Mouse (Mus musculus): ENCODE measurements around the gene Srf. TPM values are rescaled to one million over a fixed set of nuclear protein-coding genes. Genes with fewer than 3 reads are reported as not detected.
A peak's percentile ranks its signal among the peaks of the same experiment; 100 is the strongest.
"Not testable (repeated sequence)": the region's sequence is repeated elsewhere in the genome, so short reads cannot be mapped to it uniquely, and the experiment has no call there.

The Srf gene
- polyA plus RNA-seq, 1 experiment from 2014 or later = 6.6 TPM

DNA sequence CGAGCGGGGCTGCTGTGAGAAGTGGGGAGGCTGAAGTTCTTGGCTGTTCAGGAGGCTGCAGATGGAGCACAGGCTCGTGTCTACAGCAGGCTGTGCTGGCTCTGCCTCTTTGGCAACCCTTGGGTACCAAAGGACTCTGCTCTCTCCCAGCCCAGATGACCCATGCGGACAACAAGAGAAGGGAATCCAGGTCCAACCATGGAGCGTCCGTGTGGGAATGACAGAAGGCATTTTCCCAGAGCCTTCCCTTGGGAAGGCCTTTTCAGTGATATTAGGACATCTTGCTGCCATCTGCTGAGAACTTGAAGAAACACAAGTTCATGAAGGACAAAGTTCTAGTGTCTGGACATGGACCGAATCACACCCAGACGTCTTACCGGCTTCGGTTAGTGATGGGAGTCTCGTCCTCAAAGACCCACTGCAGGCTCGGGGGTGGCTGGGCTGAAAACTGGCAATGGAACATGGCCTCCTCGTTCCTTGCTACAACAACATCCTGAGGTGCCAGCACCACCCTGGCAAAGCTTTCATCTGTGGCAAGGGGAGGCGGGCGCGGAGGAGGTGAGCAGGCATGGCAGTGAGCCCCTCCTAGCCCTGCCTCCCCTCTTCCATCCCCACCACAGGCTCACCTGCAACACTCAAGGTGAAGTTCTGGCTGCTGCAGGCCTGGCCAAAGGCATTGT is 33.8 kb upstream of the Srf start:
- WGBS = 93% methylated on average over 16 of the region's 16 CpGs
- H3K9ac ChIP-seq (replicated peaks) = no peak overlapping the region

DNA sequence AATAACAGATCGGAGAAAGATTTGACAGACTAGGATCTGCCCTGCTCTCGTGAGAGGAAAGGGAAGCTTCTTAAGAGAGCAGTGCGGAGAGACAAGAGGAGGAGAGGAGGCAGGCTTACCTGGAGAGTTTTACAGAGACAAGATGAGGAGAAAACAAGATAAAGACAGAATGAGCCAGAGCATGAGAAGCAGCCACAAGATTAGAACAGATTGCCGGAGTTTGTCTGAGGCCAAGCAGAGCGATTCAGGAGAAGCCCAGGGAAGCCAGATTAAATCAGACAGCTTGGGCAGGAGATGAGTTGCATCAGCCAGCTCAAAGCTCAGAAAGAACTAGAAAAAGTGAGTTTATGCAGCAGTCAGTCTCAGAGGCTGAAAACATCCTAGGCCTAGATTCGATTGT is 32.9 kb upstream of the Srf start:
- H3K27ac ChIP-seq (replicated peaks) = no peak overlapping the region
- no peaks in the 10 kb centered on the region for H3K9me3 ChIP-seq
- no peak overlapping the region for H3K9ac ChIP-seq (replicated peaks)
- ATAC-seq (ENCODE audit: low FRiP score, low read depth) = no peak
- 94% methylated on average over 6 of the region's 6 CpGs for WGBS
- H3K36me3 ChIP-seq = peaks cover 52% of the 10 kb centered on the region
- no peaks in the 10 kb centered on the region for H3K27me3 ChIP-seq
- no peak overlapping the region for H3K4me3 ChIP-seq
- no peak overlapping the region for H3K4me2 ChIP-seq (replicated peaks)
- no peaks in the 10 kb centered on the region for H3K4me1 ChIP-seq

More for the DNA sequence above, 33.8 kb upstream of the Srf start:
- Histone ChIP-seq H3K4me2 (replicated peaks) (no peak overlapping the region), H3K9me3 (no peaks in the 10 kb centered on the region), H3K27me3 (no peaks in the 10 kb centered on the region), H3K27ac (replicated peaks) (no peak overlapping the region), H3K36me3 (peaks cover 48% of the 10 kb centered on the region), H3K4me1 (peaks cover 4% of the 10 kb centered on the region), H3K4me3 (no peak overlapping the region)
- no peak for ATAC-seq (ENCODE audit: low FRiP score, low read depth)

DNA sequence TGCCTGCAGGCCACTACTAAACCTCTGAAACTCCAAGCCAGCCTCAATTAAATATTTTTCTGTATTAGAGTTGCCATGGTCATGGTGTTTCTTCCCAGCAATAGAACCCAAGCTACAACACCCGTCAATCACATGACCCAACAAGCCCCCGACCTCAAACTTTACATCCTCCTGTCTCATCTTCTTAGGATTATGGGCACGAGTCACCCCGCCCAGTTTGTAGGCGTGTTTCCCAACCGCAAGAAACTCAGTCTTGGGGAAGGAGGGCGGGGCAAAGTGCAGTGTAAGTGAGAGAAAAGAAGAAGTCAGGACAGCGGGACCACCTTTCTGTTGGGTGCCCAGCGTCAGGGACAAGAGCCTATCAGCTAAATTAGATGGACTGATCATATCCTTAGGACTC is 32.2 kb upstream of the Srf start:
- 86% methylated on average over 9 of the region's 9 CpGs for WGBS
- Histone ChIP-seq H3K4me1 (no peaks in the 10 kb centered on the region), H3K27ac (replicated peaks) (no peak overlapping the region), H3K9ac (replicated peaks) (no peak overlapping the region), H3K4me3 (no peak overlapping the region), H3K4me2 (replicated peaks) (no peak overlapping the region), H3K27me3 (no peaks in the 10 kb centered on the region), H3K9me3 (no peaks in the 10 kb centered on the region), H3K36me3 (peaks cover 52% of the 10 kb centered on the region)
- ATAC-seq (ENCODE audit: low FRiP score, low read depth) = no peak

DNA sequence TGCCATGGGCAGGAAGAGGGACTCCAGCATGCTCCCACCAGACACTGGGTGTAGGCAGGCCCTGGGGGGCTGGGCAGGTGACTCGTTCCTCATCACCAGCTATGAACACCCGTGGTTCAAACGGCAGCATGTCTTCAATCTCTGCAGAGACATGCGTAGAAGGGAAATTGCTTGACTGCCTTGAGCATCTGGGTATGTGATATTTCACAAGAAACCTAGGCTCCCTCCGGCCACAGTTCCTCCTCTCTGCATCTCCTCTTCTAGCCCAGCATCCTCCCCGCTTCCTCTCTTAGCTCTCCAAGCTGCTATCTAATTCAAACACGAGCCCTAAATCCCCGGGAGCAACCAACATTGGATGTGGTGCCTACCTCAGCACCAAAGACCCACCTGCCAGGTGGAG is 30.4 kb upstream of the Srf start:
- Histone ChIP-seq H3K36me3 (peaks cover 66% of the 10 kb centered on the region), H3K4me3 (no peak overlapping the region), H3K4me1 (no peaks in the 10 kb centered on the region), H3K4me2 (replicated peaks) (no peak overlapping the region), H3K9me3 (no peaks in the 10 kb centered on the region), H3K9ac (replicated peaks) (no peak overlapping the region), H3K27me3 (no peaks in the 10 kb centered on the region), H3K27ac (replicated peaks) (no peak overlapping the region)
- no peak for ATAC-seq (ENCODE audit: low FRiP score, low read depth)
- WGBS = 93% methylated on average over 8 of the region's 8 CpGs

DNA sequence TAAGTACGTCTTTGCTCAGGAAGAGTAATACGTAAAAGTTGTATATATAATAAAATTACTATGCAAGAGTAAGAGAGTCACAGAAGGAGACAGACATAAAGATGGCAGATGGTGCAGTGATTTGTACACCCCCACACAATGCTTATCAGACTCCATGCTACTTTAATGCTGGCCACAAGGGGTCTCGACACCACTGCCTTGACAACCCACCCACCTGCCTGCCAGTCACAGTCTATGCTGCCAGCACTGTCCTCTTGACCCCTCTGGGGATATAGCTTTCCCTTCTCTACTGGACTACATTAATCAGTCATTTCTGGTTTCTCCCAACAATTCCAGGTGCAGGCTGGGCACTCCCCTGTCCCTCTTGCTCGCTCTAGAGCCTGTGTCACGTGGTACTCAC is 22.7 kb upstream of the Srf start:
- Histone ChIP-seq H3K4me3 (no peak overlapping the region), H3K9me3 (0 out of 2 replicates have a peak, but pooled peaks cover 3% of the 10 kb centered on the region), H3K4me1 (no peaks in the 10 kb centered on the region), H3K27me3 (no peaks in the 10 kb centered on the region), H3K4me2 (replicated peaks) (no peak overlapping the region), H3K9ac (replicated peaks) (no peak overlapping the region), H3K36me3 (peaks cover 80% of the 10 kb centered on the region), H3K27ac (replicated peaks) (no peak overlapping the region)
- WGBS = 85% methylated on average over 5 of the region's 5 CpGs
- ATAC-seq (ENCODE audit: low FRiP score, low read depth) = no peak

DNA sequence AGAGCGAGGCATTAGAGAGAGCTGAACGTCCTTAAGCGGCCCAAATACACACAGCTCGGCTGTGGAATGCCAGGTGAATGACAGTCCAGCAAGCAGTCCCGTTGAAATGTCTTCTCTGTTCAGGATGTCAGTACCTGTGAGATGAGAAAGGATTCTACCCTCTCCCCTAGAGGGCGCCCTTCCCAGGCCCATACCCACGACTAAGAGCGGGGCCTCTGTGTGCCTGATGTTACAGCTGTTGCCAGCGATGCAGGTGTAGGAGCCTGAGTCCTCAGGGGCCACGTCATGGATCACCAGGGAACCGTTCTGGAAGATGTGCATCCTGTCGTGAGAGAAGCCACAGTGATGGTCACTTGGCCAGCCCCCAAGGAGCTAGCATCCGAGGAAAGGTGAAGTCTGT is 20.1 kb upstream of the Srf start:
- Histone ChIP-seq H3K9ac (replicated peaks) (no peak overlapping the region), H3K27ac (replicated peaks) (no peak overlapping the region), H3K4me2 (replicated peaks) (no peak overlapping the region), H3K9me3 (0 out of 2 replicates have a peak, but pooled peaks cover 3% of the 10 kb centered on the region), H3K4me3 (no peak overlapping the region), H3K36me3 (peaks cover 86% of the 10 kb centered on the region), H3K27me3 (no peaks in the 10 kb centered on the region), H3K4me1 (no peaks in the 10 kb centered on the region)
- 91% methylated on average over 13 of the region's 13 CpGs for WGBS
- no peak for ATAC-seq (ENCODE audit: low FRiP score, low read depth)

DNA sequence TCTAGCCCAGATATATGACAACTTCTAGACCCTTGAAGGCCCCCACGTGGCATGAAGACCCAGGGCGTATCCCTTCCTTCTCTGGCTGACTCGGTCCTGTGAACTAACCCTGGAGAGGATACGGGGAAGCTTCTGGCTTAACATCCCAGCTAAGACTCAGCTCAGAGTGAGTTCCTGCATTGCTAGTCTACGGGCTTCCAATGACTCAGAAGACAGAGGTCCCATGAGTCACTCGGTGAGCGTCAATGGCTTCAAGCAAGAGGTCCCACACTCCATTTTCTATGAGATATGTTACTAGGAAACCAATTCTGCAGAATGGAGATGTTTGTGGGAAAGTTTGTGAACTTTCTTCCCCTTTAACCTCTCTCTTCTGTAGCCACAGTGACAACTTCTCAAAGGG is 18.6 kb upstream of the Srf start:
- no peak for ATAC-seq (ENCODE audit: low FRiP score, low read depth)
- Histone ChIP-seq H3K4me1 (no peaks in the 10 kb centered on the region), H3K9ac (replicated peaks) (no peak overlapping the region), H3K36me3 (peaks cover 87% of the 10 kb centered on the region), H3K9me3 (no peaks in the 10 kb centered on the region), H3K4me3 (no peak overlapping the region), H3K27ac (replicated peaks) (no peak overlapping the region), H3K27me3 (no peaks in the 10 kb centered on the region), H3K4me2 (replicated peaks) (no peak overlapping the region)
- WGBS = 93% methylated on average over 7 of the region's 7 CpGs

DNA sequence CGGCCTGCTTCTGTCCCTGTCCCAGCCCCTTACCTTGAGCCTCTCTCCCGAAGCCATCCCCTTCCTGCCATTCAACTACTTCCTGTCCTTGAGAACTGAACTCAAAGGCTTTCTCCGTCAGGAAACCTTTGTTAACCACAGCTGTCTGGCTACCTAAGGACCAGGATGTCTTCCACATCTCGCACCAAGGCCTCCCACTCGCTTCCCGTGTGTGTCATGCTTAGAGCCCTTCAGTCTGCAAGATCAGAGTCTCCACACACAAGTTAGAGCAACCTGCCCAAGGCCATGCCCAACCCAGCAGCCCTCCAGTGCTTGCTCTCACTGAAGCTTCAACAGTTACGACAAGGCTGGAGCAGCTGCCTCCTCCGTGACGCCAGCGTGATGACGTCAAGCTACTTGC is 15.0 kb upstream of the Srf start:
- Histone ChIP-seq H3K27me3 (no peaks in the 10 kb centered on the region), H3K4me3 (no peak overlapping the region), H3K4me1 (no peaks in the 10 kb centered on the region), H3K4me2 (replicated peaks) (no peak overlapping the region), H3K27ac (replicated peaks) (no peak overlapping the region), H3K9ac (replicated peaks) (no peak overlapping the region), H3K9me3 (no peaks in the 10 kb centered on the region), H3K36me3 (peaks cover 89% of the 10 kb centered on the region)
- ATAC-seq (ENCODE audit: low FRiP score, low read depth) = no peak
- 88% methylated on average over 11 of the region's 11 CpGs for WGBS

DNA sequence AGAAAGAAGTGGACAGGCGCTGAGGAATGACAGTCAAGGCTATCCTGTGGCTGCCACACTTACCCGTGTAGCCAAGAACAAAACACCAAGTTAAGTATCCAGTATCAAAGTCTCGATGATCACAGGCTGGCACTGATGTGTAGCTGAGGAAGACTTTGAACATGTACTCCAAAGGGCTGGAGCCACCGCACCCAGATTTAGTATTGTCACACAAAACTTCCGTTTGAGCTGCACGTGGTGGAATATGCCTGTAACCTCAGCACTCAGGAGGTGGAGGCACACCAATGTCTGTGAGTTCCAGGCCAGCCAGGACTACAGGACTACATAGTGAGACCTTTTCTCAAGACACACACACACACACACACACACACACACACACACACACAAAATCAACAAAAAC is 3.2 kb upstream of the Srf start:
- Histone ChIP-seq H3K9me3 (no peaks in the 10 kb centered on the region), H3K9ac (replicated peaks) (no peak overlapping the region), H3K36me3 (peaks cover 7% of the 10 kb centered on the region), H3K4me2 (replicated peaks) (no peak overlapping the region), H3K4me1 (peaks cover 14% of the 10 kb centered on the region), H3K27ac (replicated peaks) (no peak overlapping the region), H3K27me3 (no peaks in the 10 kb centered on the region), H3K4me3 (no peak overlapping the region)
- 97% methylated on average over 6 of the region's 6 CpGs for WGBS
- ATAC-seq (ENCODE audit: low FRiP score, low read depth) = no peak

DNA sequence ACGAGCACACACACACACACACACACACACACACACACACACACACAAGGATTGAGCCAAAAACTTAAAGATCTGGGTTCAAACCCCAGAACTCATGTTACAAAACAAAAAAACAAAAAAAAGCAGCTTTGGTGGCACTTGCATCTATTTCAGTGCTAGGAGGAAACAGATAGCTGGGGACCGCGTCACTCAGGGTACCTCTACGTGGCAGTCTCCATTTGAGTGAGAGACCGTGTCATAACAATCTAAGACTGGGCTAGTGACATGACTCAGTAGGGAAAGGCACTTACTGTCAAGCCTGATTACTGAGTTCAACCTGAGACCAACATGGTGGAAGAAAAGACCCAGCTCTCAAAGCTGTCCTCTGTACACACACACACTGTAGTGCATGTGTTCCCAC is 2.2 kb upstream of the Srf start:
- Histone ChIP-seq H3K9ac (replicated peaks) (no peak overlapping the region), H3K4me1 (peaks cover 24% of the 10 kb centered on the region), H3K27me3 (no peaks in the 10 kb centered on the region), H3K36me3 (no peaks in the 10 kb centered on the region), H3K9me3 (no peaks in the 10 kb centered on the region), H3K27ac (replicated peaks) (no peak overlapping the region), H3K4me3 (no peak overlapping the region), H3K4me2 (replicated peaks) (no peak overlapping the region)
- ATAC-seq (ENCODE audit: low FRiP score, low read depth) = no peak
- WGBS = 85% methylated on average over 5 of the region's 5 CpGs

DNA sequence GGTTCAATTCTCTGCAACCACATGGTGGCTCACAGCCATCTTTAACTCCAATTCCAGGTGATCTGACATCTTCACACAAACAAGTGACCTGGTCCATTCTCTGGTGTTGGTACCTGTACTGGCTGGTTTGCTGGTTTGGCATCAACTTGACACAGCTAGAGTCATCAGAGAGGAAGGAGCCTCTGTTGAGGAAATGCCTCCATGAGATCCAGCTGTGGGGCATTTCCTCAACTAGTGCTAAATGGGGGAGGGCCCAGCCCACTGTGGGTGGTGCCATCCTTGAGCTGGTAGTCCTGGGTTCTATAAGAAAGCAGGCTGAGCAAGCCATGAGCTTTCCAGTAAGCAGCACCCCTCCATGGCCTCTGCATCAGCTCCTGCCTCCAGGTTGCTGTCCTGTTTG is 1.3 kb upstream of the Srf start:
- Histone ChIP-seq H3K27ac (replicated peaks) (0 out of 2 replicates have a peak overlapping the region, but pooled peaks have one; percentile 81), H3K4me1 (peaks cover 31% of the 10 kb centered on the region)
- not testable (repeated sequence) for H3K4me3 ChIP-seq; H3K27me3 ChIP-seq; H3K9me3 ChIP-seq; ATAC-seq (ENCODE audit: low FRiP score, low read depth); H3K4me2 ChIP-seq (replicated peaks); H3K36me3 ChIP-seq; H3K9ac ChIP-seq (replicated peaks)

DNA sequence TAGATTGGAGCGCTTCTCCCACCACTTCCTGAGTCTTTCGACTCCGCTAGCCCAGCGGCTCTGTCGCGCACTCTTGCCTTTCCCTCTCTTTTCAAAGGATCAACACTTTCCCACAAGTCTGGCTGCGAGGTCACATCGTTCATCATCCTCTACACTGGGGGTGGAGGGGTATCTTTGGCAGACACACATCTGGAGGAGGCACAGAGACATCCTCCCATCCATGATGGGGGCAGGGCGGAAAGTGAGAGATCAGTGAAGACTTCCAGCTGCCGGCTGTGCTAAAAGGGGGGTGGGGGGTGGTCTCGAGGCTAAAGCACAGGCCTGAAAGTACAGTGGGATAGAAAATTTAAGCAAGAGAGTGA is 590 bp upstream of the Srf start:
- 1% methylated on average over 11 of the region's 11 CpGs for WGBS
- Histone ChIP-seq H3K9me3 (no peaks in the 10 kb centered on the region), H3K4me2 (replicated peaks) (peak overlapping the region; percentile 91), H3K27me3 (no peaks in the 10 kb centered on the region), H3K27ac (replicated peaks) (peak overlapping the region; percentile 81), H3K36me3 (peaks cover 3% of the 10 kb centered on the region), H3K9ac (replicated peaks) (peak overlapping the region; percentile 76), H3K4me1 (peaks cover 34% of the 10 kb centered on the region), H3K4me3 (peak overlapping the region; percentile 99)
- ATAC-seq (ENCODE audit: low FRiP score, low read depth) = peak; percentile 17; the same call in 1 of the 2 replicates
